Mouse (Mus musculus): ENCODE measurements around the gene Tango6. TPM values are rescaled to one million over a fixed set of nuclear protein-coding genes. Genes with fewer than 3 reads are reported as not detected.

Gene Tango6
- polyA plus RNA-seq, 1 experiment from 2014 or later = 7.6 TPM

- Histone ChIP-seq H3K4me2 (no peak overlapping the region), H3K27ac (replicated peaks) (no peak overlapping the region), H3K4me3 (no peak overlapping the region), H3K27me3 (replicated peaks) (no peaks in the 10 kb centered on the region), H3K4me1 (0 out of 2 replicates have a peak, but pooled peaks cover 4% of the 10 kb centered on the region), H3K9me3 (no peaks in the 10 kb centered on the region), H3K9ac (no peak overlapping the region), H3K36me3 (no peaks in the 10 kb centered on the region)
- ATAC-seq (ENCODE audit: extremely low read depth, insufficient number of reproducible peaks, low FRiP score, low TSS enrichment) = no peak
- 67% methylated on average over 5 of the region's 5 CpGs for WGBS
These were observed 36.1 kb upstream of the Tango6 start for GRCm38 (mm10) chr8:106646731-106647130.

DNA sequence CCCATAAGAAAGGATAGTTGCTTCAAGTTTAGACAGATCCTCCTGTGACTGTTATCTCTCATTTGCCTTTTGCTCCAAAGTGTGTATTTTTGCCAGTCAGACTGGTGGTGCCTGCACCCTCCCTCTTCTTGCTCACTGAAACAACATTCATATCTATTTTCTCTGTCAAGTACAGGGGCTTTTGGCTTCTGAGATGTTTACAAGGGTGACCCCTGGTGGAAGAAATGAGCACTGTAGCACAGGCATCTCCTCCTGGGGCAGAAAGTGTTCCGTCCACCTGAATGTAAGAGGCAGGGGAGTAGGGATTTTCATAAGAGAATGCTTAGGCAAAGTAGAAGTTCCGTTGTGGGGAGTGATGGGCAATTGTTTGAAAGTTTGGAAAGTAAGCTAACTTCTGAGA is 35.5 kb upstream of the Tango6 start:
- H3K9me3 ChIP-seq = no peaks in the 10 kb centered on the region
- H3K4me3 ChIP-seq = no peak overlapping the region
- H3K9ac ChIP-seq = no peak overlapping the region
- H3K4me1 ChIP-seq = 0 out of 2 replicates have a peak, but pooled peaks cover 4% of the 10 kb centered on the region
- H3K36me3 ChIP-seq = no peaks in the 10 kb centered on the region
- WGBS = 35% methylated on average over 2 of the region's 2 CpGs
- no peak overlapping the region for H3K27ac ChIP-seq (replicated peaks)
- H3K27me3 ChIP-seq (replicated peaks) = no peaks in the 10 kb centered on the region
- no peak for ATAC-seq (ENCODE audit: extremely low read depth, insufficient number of reproducible peaks, low FRiP score, low TSS enrichment)
- no peak overlapping the region for H3K4me2 ChIP-seq

GRCm38 (mm10) chr8:106648421-106648820 is 34.4 kb upstream of the Tango6 start:
- 89% methylated on average over 8 of the region's 8 CpGs for WGBS
- H3K9ac ChIP-seq = no peak overlapping the region
- no peaks in the 10 kb centered on the region for H3K9me3 ChIP-seq
- H3K27me3 ChIP-seq (replicated peaks) = no peaks in the 10 kb centered on the region
- 0 out of 2 replicates have a peak, but pooled peaks cover 4% of the 10 kb centered on the region for H3K4me1 ChIP-seq
- ATAC-seq (ENCODE audit: extremely low read depth, insufficient number of reproducible peaks, low FRiP score, low TSS enrichment) = no peak
- H3K36me3 ChIP-seq = no peaks in the 10 kb centered on the region
- no peak overlapping the region for H3K4me2 ChIP-seq
- no peak overlapping the region for H3K27ac ChIP-seq (replicated peaks)
- no peak overlapping the region for H3K4me3 ChIP-seq

GRCm38 (mm10) chr8:106651994-106652393 is 30.9 kb upstream of the Tango6 start:
- Histone ChIP-seq H3K4me3 (no peak overlapping the region), H3K36me3 (no peaks in the 10 kb centered on the region), H3K4me2 (no peak overlapping the region), H3K27me3 (replicated peaks) (no peaks in the 10 kb centered on the region), H3K9ac (no peak overlapping the region), H3K9me3 (no peaks in the 10 kb centered on the region), H3K4me1 (0 out of 2 replicates have a peak, but pooled peaks cover 3% of the 10 kb centered on the region), H3K27ac (replicated peaks) (no peak overlapping the region)
- ATAC-seq (ENCODE audit: extremely low read depth, insufficient number of reproducible peaks, low FRiP score, low TSS enrichment) = no peak
- 67% methylated on average over 3 of the region's 3 CpGs for WGBS

GRCm38 (mm10) chr8:106656046-106656445 is 26.8 kb upstream of the Tango6 start:
- Histone ChIP-seq H3K27ac (replicated peaks) (no peak overlapping the region), H3K4me3 (no peak overlapping the region), H3K4me1 (no peaks in the 10 kb centered on the region), H3K9me3 (no peaks in the 10 kb centered on the region), H3K9ac (no peak overlapping the region), H3K36me3 (no peaks in the 10 kb centered on the region), H3K4me2 (no peak overlapping the region), H3K27me3 (replicated peaks) (no peaks in the 10 kb centered on the region)
- no peak for ATAC-seq (ENCODE audit: extremely low read depth, insufficient number of reproducible peaks, low FRiP score, low TSS enrichment)

GRCm38 (mm10) chr8:106672786-106673185 is 10.1 kb upstream of the Tango6 start:
- ATAC-seq (ENCODE audit: extremely low read depth, insufficient number of reproducible peaks, low FRiP score, low TSS enrichment) = no peak
- WGBS = 47% methylated on average over 2 of the region's 2 CpGs
- Histone ChIP-seq H3K36me3 (no peaks in the 10 kb centered on the region), H3K4me1 (no peaks in the 10 kb centered on the region), H3K27ac (replicated peaks) (no peak overlapping the region), H3K4me3 (no peak overlapping the region), H3K9ac (no peak overlapping the region), H3K27me3 (replicated peaks) (no peaks in the 10 kb centered on the region), H3K4me2 (no peak overlapping the region), H3K9me3 (no peaks in the 10 kb centered on the region)

DNA sequence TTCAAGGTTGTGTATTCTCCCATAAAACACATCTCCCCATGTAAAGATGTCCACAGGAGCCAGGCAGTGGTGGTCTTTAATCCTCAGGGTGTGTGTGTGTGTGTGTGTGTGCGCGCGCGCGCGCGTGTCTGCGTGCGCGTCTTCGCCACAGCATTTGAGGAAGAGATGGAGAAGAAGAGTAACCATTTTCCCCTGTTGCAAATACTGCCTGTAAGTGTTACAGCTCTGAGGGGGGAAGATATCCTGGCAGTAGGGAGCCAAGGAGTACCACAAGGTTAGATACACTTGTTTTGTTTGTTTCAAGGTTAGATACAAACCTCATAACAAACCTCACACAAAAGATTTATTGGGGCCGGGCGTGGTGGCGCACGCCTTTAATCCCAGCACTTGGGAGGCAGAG is 8.6 kb upstream of the Tango6 start:
- no peaks in the 10 kb centered on the region for H3K9me3 ChIP-seq

DNA sequence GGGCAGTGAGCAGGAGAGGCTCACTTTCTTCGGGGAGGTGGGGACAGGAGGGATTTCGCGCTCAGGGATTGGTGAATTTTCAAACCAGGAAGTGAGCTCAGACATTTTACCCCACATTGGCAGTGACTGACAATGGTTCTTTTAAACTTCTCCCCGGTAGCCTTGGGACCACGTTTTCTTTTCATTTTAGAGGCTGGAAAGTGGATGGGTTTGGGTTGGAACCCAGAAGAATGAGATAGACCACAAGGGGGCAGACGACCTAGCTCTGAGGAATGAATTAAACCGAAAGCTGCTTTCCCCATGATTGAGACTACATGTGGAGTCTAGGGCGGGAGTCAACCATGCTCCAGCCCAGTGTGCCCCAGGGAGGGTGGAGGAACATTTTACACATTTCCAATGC is 8.0 kb upstream of the Tango6 start:
- ATAC-seq (ENCODE audit: extremely low read depth, insufficient number of reproducible peaks, low FRiP score, low TSS enrichment) = no peak
- Histone ChIP-seq H3K27ac (replicated peaks) (no peak overlapping the region), H3K4me3 (no peak overlapping the region), H3K4me2 (no peak overlapping the region), H3K9ac (no peak overlapping the region), H3K27me3 (replicated peaks) (no peaks in the 10 kb centered on the region), H3K4me1 (no peaks in the 10 kb centered on the region), H3K36me3 (no peaks in the 10 kb centered on the region), H3K9me3 (no peaks in the 10 kb centered on the region)
- WGBS = 72% methylated on average over 8 of the region's 8 CpGs

More for the DNA sequence above, 8.6 kb upstream of the Tango6 start:
- Histone ChIP-seq H3K4me2 (no peak overlapping the region), H3K27me3 (replicated peaks) (no peaks in the 10 kb centered on the region), H3K9ac (no peak overlapping the region), H3K27ac (replicated peaks) (no peak overlapping the region), H3K4me1 (no peaks in the 10 kb centered on the region), H3K4me3 (no peak overlapping the region), H3K36me3 (no peaks in the 10 kb centered on the region)
- WGBS = 96% methylated on average over 15 of the region's 15 CpGs
- no peak for ATAC-seq (ENCODE audit: extremely low read depth, insufficient number of reproducible peaks, low FRiP score, low TSS enrichment)

DNA sequence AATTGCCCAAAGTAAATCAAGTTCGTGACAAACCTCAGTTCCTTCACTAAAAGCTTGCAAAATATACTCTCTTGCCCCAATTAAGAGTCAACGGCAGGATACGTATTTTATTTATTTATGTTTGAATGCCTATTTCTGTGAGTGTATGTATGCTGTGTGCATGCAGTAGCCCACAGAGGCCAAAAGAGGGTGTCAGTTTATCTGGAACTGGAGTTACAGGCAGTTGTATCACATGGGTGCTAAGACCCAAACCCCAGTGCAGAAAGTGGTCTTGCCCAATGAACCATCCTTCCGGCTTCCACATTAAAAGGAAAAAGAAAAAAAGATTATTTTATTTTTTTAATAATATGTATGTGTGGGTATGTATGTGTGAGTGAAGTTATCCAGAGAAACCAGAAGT is 1.5 kb downstream of the Tango6 start:
- H3K4me2 ChIP-seq = no peak overlapping the region
- H3K4me1 ChIP-seq = peaks cover 4% of the 10 kb centered on the region
- H3K9me3 ChIP-seq = no peaks in the 10 kb centered on the region

DNA sequence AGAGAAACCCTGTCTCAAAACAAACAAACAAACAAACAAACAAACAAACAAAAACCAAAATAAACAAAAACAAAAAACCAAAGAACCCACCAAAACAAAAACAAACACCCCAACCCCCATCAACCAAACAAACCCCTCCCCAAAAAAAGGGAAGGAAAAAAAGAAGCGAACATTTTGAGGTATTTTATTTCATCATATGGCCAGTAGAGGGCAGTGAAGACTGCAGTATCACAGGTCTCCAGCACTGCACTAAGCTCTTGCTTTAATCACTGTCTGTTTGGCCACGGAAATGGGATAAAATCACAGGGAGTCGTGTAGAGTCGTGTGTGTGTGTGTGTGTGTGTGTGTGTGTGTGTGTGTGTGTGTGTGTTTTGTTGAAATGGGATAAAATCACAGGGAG is 4.6 kb downstream of the Tango6 start:
- Histone ChIP-seq H3K27ac (replicated peaks) (no peak overlapping the region), H3K36me3 (peaks cover 24% of the 10 kb centered on the region), H3K4me1 (peaks cover 4% of the 10 kb centered on the region), H3K27me3 (replicated peaks) (no peaks in the 10 kb centered on the region), H3K4me2 (no peak overlapping the region), H3K9ac (no peak overlapping the region), H3K4me3 (no peak overlapping the region), H3K9me3 (no peaks in the 10 kb centered on the region)
- no peak for ATAC-seq (ENCODE audit: extremely low read depth, insufficient number of reproducible peaks, low FRiP score, low TSS enrichment)
- 5% methylated on average over 4 of the region's 4 CpGs for whole genome bisulfite sequencing

More for the DNA sequence above, 1.5 kb downstream of the Tango6 start:
- H3K36me3 ChIP-seq = 0 out of 2 replicates have a peak, but pooled peaks cover 5% of the 10 kb centered on the region
- H3K9ac ChIP-seq = no peak overlapping the region
- H3K4me3 ChIP-seq = no peak overlapping the region
- no peaks in the 10 kb centered on the region for H3K27me3 ChIP-seq (replicated peaks)
- no peak overlapping the region for H3K27ac ChIP-seq (replicated peaks)
- 93% methylated on average over 4 of the region's 4 CpGs for WGBS
- no peak for ATAC-seq (ENCODE audit: extremely low read depth, insufficient number of reproducible peaks, low FRiP score, low TSS enrichment)

DNA sequence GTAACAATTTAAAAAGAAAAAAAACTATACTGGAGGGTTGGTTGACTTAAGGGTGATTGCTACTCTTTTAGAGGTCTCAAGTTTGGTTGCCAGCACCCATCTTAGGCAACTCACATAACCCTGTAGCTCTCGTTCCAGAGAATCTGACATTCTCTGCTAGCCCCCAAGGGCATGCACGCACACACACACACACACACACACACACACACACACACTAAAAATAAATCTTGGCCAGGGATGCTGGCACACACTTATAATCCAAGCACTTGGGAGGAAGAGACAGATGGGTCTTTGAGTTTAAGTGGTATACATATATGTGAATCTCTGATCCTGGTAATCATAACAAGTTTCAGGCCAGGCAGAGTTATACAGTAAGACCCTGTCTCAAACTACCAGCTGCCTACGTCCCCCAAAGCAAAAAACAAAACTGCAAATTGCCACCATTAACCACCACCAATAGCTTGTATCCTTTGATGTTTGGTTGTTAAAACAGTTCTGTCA is 14.9 kb downstream of the Tango6 start:
- no peak overlapping the region for H3K4me2 ChIP-seq
- no peaks in the 10 kb centered on the region for H3K27me3 ChIP-seq (replicated peaks)
- no peak overlapping the region for H3K9ac ChIP-seq
- H3K36me3 ChIP-seq = peaks cover 82% of the 10 kb centered on the region
- H3K4me1 ChIP-seq = 0 out of 2 replicates have a peak, but pooled peaks cover 6% of the 10 kb centered on the region
- 66% methylated on average over 3 of the region's 3 CpGs for WGBS
- no peak overlapping the region for H3K27ac ChIP-seq (replicated peaks)
- H3K4me3 ChIP-seq = no peak overlapping the region
- no peak for ATAC-seq (ENCODE audit: extremely low read depth, insufficient number of reproducible peaks, low FRiP score, low TSS enrichment)
- H3K9me3 ChIP-seq = no peaks in the 10 kb centered on the region

DNA sequence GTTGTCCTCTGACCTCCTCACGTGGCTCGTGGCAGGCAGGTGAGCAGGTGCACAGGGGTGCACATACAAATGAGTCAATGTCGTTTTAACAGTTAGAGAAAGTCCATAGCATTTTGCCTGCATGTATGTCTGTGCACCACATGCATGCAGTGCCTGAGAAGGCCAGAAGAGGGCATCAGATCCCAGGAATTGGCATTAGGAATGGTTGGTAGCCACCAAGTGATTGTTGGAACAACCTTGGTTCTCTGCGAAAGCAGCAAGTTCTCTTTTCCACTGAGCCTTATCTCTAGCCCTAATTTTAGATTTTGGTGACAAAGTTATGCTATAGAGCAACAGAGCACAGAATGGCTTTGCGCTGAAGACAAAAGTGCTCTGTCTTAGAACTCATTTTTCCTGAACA is 16.7 kb downstream of the Tango6 start:
- ATAC-seq (ENCODE audit: extremely low read depth, insufficient number of reproducible peaks, low FRiP score, low TSS enrichment) = no peak
- peaks cover 73% of the 10 kb centered on the region for H3K36me3 ChIP-seq
- H3K27me3 ChIP-seq (replicated peaks) = no peaks in the 10 kb centered on the region
- H3K9me3 ChIP-seq = no peaks in the 10 kb centered on the region
- H3K27ac ChIP-seq (replicated peaks) = no peak overlapping the region
- H3K9ac ChIP-seq = no peak overlapping the region
- WGBS = 68% methylated on average over 5 of the region's 5 CpGs
- H3K4me1 ChIP-seq = peaks cover 11% of the 10 kb centered on the region
- no peak overlapping the region for H3K4me3 ChIP-seq
- no peak overlapping the region for H3K4me2 ChIP-seq
